Mouse (Mus musculus): ENCODE measurements around the gene Arl14.
"Not testable (repeated sequence)": the region's sequence is repeated elsewhere in the genome, so short reads cannot be mapped to it uniquely, and the experiment has no call there.

The Arl14 gene

DNA sequence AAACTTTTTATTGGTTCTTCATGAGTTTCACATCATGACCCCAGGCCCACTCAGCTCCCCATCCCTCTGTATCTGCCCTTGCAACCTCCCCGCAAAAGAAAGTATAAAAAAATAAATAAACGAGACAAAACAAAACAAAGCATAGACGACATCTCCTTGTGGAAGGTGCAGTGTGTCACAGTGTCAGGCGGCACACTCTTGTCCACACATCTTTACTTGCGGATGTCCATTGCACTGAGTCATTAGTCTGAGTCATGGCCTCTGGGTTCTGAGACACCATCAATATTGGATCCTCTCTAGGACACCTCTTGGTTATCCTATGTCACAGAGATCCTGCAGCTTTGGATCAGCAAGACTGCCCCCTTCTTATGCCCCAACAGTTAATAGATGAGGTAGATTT lies 7.7 kb upstream of the Arl14 start:
- no peak for DNase-seq

GRCm38 (mm10) chr3:69222502-69222900 lies 282 bp downstream of the Arl14 start:
- no peak for DNase-seq

- no peak for DNase-seq
These were observed 768 bp downstream of the Arl14 start for GRCm38 (mm10) chr3:69222987-69223386.

GRCm38 (mm10) chr3:69223666-69224065 lies 1.4 kb downstream of the Arl14 start:
- DNase-seq: peak; percentile 20 to 28

GRCm38 (mm10) chr3:69225019-69225418 lies 2.8 kb downstream of the Arl14 start:
- DNase-seq: no peak

- no peak for DNase-seq
These were observed 4.3 kb downstream of the Arl14 start for GRCm38 (mm10) chr3:69226496-69226895.

DNA sequence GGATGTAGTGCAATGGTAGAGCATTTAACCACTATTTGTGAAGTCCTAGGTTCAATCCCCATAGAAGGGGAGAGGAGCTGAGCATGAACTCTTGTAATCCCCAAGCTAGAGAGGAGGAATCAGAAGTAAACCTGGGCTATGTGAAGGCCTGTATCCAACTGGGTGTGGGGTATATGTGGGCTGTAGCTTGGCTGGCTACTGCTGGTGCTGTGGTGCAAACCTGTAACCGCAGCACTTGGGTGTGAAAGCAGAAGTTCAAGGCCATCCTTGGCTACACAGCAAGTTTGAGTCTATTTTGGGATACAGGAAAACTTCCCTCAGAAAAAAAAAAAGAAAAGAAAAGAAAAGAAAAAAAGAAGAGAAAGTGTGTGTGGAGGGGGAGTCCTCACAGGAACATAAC lies 5.8 kb downstream of the Arl14 start:
- DNase-seq: no peak

DNA sequence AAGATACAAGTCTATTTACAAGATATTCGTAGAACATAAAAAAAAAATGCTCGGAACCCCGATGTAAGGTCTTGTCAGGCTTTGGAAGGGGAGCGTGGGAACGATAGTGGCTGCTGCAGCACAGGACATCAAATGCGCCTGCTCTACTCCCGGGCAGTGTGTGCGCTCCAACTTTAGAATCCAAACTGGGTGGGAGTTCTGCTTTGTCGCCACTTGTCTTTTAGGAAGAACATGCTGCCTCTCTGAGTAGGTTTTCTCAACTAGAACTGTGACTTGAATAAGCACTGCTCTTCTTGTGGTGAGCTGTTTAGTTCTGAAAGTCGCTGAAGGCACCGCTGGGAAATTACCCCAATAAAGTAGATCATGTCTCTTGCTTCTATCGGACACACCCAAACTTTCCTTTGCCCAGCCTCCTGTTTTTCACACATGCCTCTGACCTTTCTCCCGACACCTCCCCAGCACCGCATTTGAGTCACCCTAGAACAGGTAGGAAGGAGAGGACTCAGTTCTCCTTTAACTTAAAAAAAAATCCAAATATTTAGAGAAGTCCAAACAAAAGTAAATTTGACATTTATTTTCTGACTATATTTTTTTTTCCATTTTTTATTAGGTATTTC lies 9.4 kb downstream of the Arl14 start:
- no peak for DNase-seq

- not testable (repeated sequence) for DNase-seq
These were observed 11.5 kb downstream of the Arl14 start for GRCm38 (mm10) chr3:69233552-69234189.

DNA sequence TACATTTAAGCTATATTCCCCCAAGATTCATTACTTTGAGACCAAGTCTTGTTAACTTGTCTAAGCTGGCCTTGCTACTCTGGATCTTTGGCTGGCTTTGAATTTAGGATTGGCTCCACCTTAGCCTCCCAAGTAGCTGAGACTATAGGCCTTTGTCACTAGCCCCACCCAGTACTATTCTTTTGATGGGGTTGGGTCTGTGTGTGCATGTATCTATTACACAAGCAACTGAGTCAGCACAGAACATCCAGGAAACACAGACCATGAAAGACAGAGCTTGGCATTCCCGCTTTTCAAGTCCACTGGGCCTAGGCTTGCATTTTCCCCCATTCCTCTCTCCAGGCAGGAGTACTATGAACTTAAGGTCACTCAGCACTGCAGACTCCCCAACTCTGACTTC lies 12.3 kb downstream of the Arl14 start:
- no peak for DNase-seq

GRCm38 (mm10) chr3:69235806-69236205 lies 13.6 kb downstream of the Arl14 start:
- DNase-seq: no peak

DNA sequence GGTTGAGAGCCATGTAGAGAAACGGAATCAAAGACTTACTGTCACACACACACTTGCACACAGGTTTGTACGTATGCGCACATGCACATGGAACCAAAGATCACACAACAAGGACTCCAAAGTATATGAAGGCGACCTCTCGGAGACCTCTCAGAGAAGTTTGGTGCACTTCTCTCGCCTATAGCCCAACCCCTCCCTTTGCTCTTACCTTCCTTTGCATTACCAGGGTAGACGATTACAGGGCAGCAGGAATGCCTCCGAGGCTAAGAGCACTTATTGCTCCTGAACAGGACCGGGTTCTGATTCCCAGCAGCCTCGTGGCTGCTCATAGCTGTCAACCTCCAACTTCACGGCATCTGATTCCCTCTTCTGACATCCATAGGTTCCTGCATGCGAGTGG lies 14.3 kb downstream of the Arl14 start:
- DNase-seq: no peak

DNA sequence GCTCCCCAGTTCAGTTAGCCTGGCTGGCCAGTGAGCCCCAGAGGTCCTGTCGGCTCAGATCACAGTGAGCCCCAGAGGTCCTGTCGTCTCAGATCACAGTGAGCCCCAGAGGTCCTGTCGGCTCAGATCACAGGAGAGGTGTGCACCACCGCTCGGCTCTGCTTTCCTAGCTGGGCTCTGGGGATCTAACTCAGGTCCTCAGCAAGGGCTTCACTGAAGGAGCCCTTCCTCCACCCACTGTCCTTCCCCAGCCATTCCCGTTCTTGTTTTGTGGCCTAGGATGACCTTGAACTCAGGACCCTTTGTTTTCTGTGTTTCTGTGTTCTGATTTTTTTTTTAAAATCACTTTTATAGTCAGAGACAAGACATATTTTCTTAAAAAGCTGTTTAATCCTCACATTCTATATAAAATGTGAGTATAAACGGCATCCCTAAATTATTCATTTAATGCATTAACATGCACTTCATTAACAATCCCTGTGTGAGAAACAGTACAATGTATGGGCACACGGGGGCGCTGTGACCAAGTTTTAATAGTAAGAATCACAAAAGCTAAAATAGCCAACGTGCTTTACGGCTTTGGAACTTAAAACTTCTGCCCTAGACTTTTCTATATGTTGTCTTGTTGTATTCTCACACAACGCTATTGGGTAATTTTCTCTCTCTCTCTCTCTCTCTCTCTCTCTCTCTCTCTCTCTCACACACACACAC lies 16.1 kb downstream of the Arl14 start:
- peak in 1 of 2 experiments; percentile 68 for DNase-seq

DNA sequence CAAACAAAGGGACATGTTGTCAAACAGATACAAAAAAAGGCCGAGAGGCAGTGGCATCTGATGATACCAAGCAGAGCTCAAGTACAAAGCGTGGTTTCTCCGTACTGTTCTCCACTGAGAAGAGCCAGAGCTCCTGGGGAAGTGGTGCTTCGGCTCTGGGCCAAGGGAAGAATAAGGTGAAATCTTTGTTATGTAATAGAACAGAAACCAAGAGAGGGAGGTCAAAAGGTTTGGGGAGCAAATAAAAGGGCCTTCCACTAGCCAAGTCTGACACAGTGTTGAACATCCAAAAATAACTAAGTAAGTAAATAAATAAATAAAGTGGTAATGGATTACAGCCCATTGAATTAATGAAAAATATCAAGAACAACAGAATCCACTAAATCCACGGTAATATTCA lies 17.0 kb downstream of the Arl14 start:
- no peak for DNase-seq

GRCm38 (mm10) chr3:69241020-69241419 lies 18.8 kb downstream of the Arl14 start:
- DNase-seq: no peak

DNA sequence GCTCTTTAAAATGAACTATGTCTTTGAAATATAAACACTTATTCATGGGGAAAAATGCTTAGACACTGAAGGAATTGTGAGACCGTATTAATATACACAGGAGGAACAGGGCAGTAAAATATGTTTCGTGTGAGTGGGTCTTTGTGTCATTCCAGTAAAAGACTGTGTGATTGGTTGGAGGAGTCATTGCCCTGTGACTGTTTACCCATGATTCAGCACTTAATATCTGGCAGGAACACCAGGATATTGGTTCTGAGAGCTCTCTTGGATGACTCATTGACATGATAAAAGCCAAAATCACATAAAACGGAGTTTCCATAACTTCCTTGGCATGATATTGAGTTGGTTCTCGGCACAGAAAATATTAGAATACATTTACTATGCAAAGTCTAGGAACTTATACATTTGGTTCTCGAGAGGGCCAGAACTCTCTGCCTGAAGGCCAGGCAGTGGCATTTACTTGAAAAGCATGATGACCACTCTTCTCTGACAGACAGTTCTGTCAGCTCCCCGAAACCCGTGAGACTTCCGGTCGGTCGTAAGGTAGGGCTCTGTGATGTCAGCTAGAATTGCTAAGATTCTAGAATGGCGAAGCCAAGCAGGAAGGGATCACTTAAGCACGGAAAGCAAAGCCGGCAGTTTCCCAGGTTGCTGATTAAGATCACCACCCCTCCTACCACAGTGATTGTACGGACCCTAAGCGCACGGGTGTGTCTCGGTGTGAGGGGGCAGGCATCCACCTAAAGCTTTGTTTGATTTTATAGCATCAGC lies 31.1 kb downstream of the Arl14 start:
- no peak for DNase-seq

DNA sequence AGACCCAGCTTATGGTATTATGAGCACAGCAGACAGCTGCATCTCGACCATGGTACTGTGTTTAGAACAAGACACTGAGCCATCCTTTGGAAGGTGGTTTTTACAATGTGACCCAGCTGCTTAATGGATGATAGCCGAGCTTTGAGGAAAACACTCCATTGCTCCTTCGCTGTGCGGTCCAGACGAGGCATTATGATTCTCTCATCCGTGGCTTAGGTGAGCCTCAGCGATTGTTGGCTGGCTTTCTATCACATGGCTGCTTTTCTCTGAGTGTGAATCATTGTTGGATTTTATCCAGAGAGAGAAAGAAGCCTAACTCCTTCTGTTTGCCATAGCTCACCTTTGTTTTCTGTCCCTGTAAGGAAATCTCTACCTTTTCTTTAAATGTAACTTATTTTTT lies 32.5 kb downstream of the Arl14 start:
- DNase-seq: no peak

GRCm38 (mm10) chr3:69257049-69257699 lies 35.0 kb downstream of the Arl14 start:
- peak in 1 of 2 experiments; percentile 9 for DNase-seq

DNA sequence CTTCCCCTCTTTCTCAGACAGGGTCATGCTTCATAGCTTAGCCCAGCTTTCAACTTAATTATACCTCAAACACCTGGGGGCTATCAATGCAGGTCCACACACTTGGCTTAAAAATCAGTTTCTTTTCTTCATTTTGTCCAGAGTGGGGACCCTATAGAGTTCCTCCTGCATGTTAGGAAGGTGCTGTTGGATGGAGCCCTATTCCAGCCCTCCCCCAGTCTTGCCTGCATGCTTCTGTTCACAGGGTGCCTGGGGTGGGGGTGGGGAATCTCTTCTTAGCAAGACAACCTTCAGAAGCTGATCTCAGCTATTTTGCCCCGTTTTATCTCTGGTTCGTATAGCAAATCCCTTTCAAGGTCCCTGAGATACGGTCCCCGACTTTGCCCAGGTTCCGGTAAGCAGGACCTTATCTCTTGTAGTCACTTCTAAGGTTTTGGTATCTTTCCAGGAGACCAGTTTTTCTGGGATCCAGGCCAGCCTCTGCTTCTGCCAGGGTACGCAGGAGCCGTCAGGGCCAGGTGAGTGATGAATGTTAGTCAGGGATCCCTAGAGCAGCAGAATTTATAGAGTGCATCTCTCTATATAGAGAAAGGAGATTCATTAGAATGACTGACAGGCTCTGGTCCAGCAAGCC lies 40.9 kb downstream of the Arl14 start:
- no peak for DNase-seq

DNA sequence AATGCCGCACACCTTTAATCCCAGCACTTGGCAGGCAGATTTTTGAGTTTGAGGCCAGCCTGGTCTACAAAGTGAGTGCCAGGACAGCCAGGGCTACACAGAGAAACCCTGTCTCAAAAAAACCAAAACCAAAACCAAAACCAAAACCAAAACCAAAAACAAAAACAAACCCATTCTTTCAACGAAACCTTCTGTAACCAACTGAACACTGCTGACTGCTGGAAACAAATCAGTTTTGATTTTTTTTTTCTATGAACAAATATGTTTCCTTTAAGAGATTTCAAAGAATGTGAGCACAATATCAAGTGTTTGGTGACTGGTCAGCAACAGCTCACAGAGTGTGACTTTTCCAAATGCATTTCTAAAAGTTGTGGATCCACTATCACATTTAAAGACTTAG lies 42.1 kb downstream of the Arl14 start:
- not testable (repeated sequence) for DNase-seq

- no peak for DNase-seq
These were observed 49.6 kb downstream of the Arl14 start for GRCm38 (mm10) chr3:69271812-69272211.
